Mouse (Mus musculus) lung, postnatal 0 days (tissue): ENCODE measurements around the gene Pde1a. TPM values are rescaled to one million over a fixed set of nuclear protein-coding genes. Genes with fewer than 3 reads are reported as not detected.
A peak's percentile ranks its signal among the peaks of the same experiment; 100 is the strongest.

ENCODE experiments used
- ATAC-seq: fragments of 200-750 bp; cut with Nextera tagmentation; 2 replicates; pipeline ENCODE4 v1.8.0; 2017; ENCODE audit warnings: moderate library complexity
- DNase-seq: peaks from one replicate; pipeline ENCODE4 v3.0.0-alpha.2; 2016; ENCODE audit warnings: low spot score
- H3K27ac ChIP-seq: fragments of 300-500 bp; sonication (generic); 2 replicates; pipeline ENCODE4 v1.5.1; 2014; ENCODE audit warnings: antibody characterized with exemption, mild to moderate bottlenecking, low read length, mixed read lengths
- H3K27me3 ChIP-seq: fragments of 300-500 bp; sonication (generic); replicated peaks from 2 replicates; pipeline ENCODE4 v1.6.1; 2014; ENCODE audit warnings: low read length, mixed read lengths; ENCODE audit not compliant: insufficient read depth
- H3K36me3 ChIP-seq: fragments of 300-500 bp; sonication (generic); 2 replicates; pipeline ENCODE4 v1.6.1; 2014; ENCODE audit warnings: low read length, mixed read lengths; ENCODE audit not compliant: insufficient read depth
- H3K4me1 ChIP-seq: fragments of 300-500 bp; sonication (generic); 2 replicates; pipeline ENCODE4 v1.6.1; 2014; ENCODE audit warnings: antibody characterized with exemption, low read depth, low read length, mixed read lengths; ENCODE audit not compliant: insufficient read depth
- H3K4me2 ChIP-seq: fragments of 300-500 bp; sonication (generic); replicated peaks from 2 replicates; pipeline ENCODE4 v1.6.1; 2014; ENCODE audit warnings: low read depth, mild to moderate bottlenecking, low read length, moderate library complexity, mixed read lengths
- H3K4me3 ChIP-seq: fragments of 300-500 bp; sonication (generic); 2 replicates; pipeline ENCODE4 v1.5.1; 2014; ENCODE audit warnings: low read depth, low read length
- H3K9ac ChIP-seq: fragments of 300-500 bp; sonication (generic); replicated peaks from 2 replicates; pipeline ENCODE4 v1.6.1; 2014; ENCODE audit warnings: low read depth, mild to moderate bottlenecking
- H3K9me3 ChIP-seq: fragments of 300-500 bp; sonication (generic); 2 replicates; pipeline ENCODE4 v1.6.1; 2016; ENCODE audit warnings: low read length, mixed read lengths
- CTCF ChIP-seq: IDR thresholded peaks from 2 replicates; pipeline ENCODE4 v1.5.1; 2016; ENCODE audit warnings: antibody characterized with exemption, mild to moderate bottlenecking
- EP300 ChIP-seq: IDR thresholded peaks from 2 replicates; pipeline ENCODE4 v1.6.1; 2016; ENCODE audit warnings: antibody characterized with exemption, mild to moderate bottlenecking, control low read depth
- WGBS: fragments of 180-500 bp; shearing (Covaris S2); extraction: QIAGEN DNeasy Blood & Tissue Kit; methylation state at CpG from one replicate; pipeline ENCODE4 v1.1.7; 2014; 5-methylcytosine and 5-hydroxymethylcytosine counted together
- polyA plus RNA-seq: library from polyadenylated mRNA; unstranded; fragments of >200 nt; fragmentation: Nextera tagmentation; extraction: Ambion mirVana; gene quantifications from 2 replicates; pipeline ENCODE4 v1.2.1, GENCODE M21; 2015

The Pde1a gene
- polyA plus RNA-seq, 1 experiment from 2014 or later, result 13.5 TPM

DNA sequence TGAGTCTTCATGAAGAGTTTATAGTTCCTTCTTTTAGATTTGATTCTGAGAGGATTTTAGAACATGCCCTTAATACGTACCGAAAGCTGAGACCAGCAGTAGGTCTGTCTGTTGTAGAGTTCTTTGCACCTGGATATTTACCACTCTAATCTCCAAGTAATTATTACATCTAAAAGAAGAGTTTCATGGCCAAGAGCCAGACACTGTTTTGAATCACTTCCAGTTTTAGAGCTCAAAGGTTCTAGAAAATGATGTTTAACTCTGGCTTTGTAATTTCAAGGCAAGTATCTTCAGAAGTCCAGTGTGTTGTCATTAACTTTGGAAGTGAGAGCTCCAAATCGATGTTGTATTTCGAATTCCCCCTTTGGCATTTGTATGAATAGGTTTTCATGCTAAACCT is 167.8 kb downstream of the Pde1a start:
- H3K9me3 ChIP-seq, result no peaks in the 10 kb centered on the region
- TF ChIP-seq EP300 (no peak), CTCF (no peak)
- ATAC-seq (no peak), DNase-seq (no peak)
- H3K4me1 ChIP-seq, result no peaks in the 10 kb centered on the region
- H3K4me2 ChIP-seq, result no peak overlapping the region
- WGBS, result 77% methylated on average over 4 of the region's 4 CpGs
- no peak overlapping the region for H3K4me3 ChIP-seq
- H3K9ac ChIP-seq, result no peak overlapping the region
- H3K36me3 ChIP-seq, result no peaks in the 10 kb centered on the region
- no peak overlapping the region for H3K27ac ChIP-seq
- no peaks in the 10 kb centered on the region for H3K27me3 ChIP-seq

DNA sequence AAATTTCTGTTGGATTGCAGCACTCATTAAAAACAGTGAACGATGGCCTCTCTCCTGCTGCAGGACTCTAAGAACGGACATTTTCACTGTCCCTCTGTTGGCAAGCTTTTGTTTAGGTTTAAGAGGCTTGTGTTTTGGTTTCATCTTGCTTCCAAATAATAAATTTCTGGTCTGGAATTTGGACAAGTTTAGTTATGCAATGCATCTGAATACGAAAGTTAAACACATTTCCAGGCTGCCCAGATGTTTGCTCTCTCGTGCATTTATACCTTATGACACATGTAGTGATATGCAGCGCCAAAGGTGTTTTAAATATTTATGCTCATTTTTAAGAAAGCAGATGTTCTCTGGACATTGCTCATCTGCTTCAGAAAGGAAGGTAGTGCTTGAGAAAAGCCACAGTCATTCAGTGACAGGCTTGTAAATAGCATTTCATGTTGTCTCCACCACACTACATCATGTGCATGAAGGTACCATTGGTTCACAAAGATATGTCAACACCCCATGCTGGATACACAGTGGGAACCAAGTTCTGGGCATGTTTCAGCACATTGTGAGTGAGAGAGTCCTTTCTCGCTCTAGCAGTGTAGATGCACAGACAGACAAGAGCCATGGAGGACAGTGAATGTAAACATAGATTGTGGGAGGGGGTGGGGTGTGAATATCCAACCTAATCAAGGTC is 171.5 kb downstream of the Pde1a start:
- Histone ChIP-seq H3K9ac (no peak overlapping the region), H3K9me3 (no peaks in the 10 kb centered on the region), H3K4me1 (no peaks in the 10 kb centered on the region), H3K36me3 (no peaks in the 10 kb centered on the region), H3K27ac (no peak overlapping the region), H3K4me3 (no peak overlapping the region), H3K27me3 (no peaks in the 10 kb centered on the region), H3K4me2 (no peak overlapping the region)
- DNase-seq (peak; percentile 36), ATAC-seq (no peak; the same call in 1 of the 2 replicates)
- TF ChIP-seq CTCF (no peak), EP300 (no peak)
- WGBS, result 37% methylated on average over 6 of the region's 6 CpGs

DNA sequence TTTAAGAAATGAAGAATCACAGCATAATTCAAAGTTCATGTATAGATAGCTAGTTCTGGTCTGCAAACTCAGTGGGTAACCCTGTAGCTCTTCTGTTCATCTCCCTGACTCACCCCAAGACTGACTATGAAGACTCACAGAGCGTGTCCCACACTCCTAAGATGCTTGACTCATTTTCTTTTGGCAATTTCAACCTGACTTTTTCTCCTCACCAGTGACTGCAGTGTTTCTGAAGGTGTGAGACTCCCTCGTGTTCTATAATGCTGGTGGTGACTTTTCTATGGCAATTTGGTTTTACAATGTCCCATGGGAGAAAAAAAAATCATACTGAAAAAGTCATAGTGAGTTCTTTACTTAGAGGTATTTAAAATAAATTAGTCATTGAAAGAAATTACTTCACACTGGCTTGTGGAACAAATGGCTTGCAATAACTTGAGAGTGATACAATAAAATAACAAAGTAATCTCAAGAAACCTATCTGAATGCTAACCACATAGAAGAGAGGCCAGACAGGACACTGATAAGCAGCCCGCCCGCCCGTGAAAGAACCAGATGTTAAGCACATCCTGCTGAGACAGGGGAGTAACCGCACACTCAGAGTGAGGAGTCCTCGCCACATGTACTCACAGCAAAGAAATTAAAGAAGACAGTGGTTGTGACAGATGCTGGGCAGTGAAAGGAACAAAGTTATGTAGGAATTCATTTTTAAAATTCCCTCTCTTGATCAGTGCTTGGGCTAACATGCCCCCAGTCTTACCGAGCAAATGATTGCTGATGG is 183.2 kb downstream of the Pde1a start:
- H3K27ac ChIP-seq, result no peak overlapping the region
- DNase-seq (no peak), ATAC-seq (no peak)
- H3K4me3 ChIP-seq, result no peak overlapping the region
- no peaks in the 10 kb centered on the region for H3K9me3 ChIP-seq
- H3K9ac ChIP-seq, result no peak overlapping the region
- H3K4me2 ChIP-seq, result no peak overlapping the region
- WGBS, result 56% methylated on average over 8 of the region's 8 CpGs
- no peaks in the 10 kb centered on the region for H3K4me1 ChIP-seq
- no peak for TF ChIP-seq EP300
- TF ChIP-seq CTCF, result no peak
- H3K36me3 ChIP-seq, result no peaks in the 10 kb centered on the region
- H3K27me3 ChIP-seq, result no peaks in the 10 kb centered on the region

DNA sequence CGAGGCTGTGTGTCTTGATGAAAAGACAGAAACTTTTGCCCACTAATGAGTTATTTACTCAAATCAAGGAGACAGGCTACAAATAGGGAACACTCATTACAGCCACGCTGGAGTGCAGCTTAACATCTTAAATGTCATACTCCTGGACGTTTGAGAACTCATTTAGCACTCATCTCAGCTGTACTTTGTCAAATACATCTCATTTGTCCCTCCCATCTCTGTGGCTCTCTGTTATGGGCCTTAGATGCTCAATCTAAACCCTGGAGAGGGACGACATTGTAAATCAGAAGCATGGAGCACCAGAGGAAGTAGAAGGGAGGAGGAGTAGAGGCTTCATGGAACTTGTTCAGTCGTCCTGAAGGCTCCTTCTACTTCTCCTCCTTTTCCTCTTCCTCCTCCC is 194.6 kb downstream of the Pde1a start:
- no peak for ATAC-seq
- no peak for DNase-seq

DNA sequence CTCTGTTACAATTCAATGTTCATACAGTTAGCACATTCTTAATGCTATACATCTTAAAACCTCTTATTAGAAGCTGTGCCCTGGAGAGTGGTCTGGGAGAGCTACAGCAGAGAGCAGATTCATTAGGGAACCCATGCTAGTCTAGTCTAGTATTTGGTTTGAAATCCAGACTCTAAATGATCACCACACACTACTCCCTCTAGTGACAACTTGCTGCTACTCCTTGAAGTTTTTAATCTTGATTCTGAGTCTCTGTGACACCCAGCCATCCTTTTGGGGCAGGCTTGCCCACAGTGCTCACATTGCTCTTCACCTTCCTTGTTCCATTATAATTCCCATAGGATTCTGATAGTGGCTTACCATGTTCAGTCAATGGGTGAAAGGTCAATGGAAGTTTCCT is 206.9 kb downstream of the Pde1a start:
- no peak for TF ChIP-seq CTCF
- no peak for TF ChIP-seq EP300
- no peaks in the 10 kb centered on the region for H3K4me1 ChIP-seq
- ATAC-seq (no peak), DNase-seq (no peak)
- no peaks in the 10 kb centered on the region for H3K27me3 ChIP-seq
- H3K36me3 ChIP-seq, result no peaks in the 10 kb centered on the region
- no peak overlapping the region for H3K4me3 ChIP-seq
- H3K27ac ChIP-seq, result no peak overlapping the region
- no peak overlapping the region for H3K4me2 ChIP-seq
- no peaks in the 10 kb centered on the region for H3K9me3 ChIP-seq
- no peak overlapping the region for H3K9ac ChIP-seq

More for the DNA sequence above, 194.6 kb downstream of the Pde1a start:
- 28% methylated on average over 5 of the region's 5 CpGs for WGBS
- no peak overlapping the region for H3K4me2 ChIP-seq
- H3K27ac ChIP-seq, result no peak overlapping the region
- TF ChIP-seq CTCF (no peak), EP300 (no peak)
- H3K9me3 ChIP-seq, result no peaks in the 10 kb centered on the region
- H3K4me3 ChIP-seq, result no peak overlapping the region
- no peaks in the 10 kb centered on the region for H3K27me3 ChIP-seq
- no peak overlapping the region for H3K9ac ChIP-seq
- H3K4me1 ChIP-seq, result no peaks in the 10 kb centered on the region
- H3K36me3 ChIP-seq, result no peaks in the 10 kb centered on the region

DNA sequence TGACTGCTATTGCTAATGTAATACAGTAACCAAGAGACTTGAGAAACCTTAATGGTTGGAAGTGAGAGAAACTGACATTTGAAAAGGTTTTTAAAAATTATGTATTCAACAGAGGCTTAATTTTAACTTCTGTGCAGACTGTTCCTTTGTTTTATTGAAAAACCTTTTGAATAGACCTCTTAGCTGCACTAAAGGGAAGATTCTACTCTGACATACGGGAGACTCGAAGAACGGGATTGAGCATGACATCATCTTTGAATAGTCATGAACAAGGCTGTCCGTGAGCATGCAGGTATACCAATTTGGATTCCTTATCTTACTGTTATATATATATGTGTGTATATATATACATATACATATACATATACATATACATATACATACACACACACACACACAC is 207.9 kb downstream of the Pde1a start:
- Histone ChIP-seq H3K4me3 (no peak overlapping the region), H3K27me3 (no peaks in the 10 kb centered on the region), H3K4me2 (no peak overlapping the region), H3K4me1 (no peaks in the 10 kb centered on the region), H3K36me3 (no peaks in the 10 kb centered on the region), H3K9ac (no peak overlapping the region), H3K27ac (no peak overlapping the region), H3K9me3 (no peaks in the 10 kb centered on the region)
- WGBS, result 89% methylated on average over 4 of the region's 4 CpGs
- DNase-seq (no peak), ATAC-seq (no peak)
- TF ChIP-seq CTCF, result no peak
- no peak for TF ChIP-seq EP300
